Mouse (Mus musculus): ENCODE results near the gene Ccnf. TPM values are rescaled to one million over a fixed set of nuclear protein-coding genes. Genes with fewer than 3 reads are reported as not detected.

The Ccnf gene
- polyA plus RNA-seq, 1 experiment from 2014 or later, result 113 TPM

DNA sequence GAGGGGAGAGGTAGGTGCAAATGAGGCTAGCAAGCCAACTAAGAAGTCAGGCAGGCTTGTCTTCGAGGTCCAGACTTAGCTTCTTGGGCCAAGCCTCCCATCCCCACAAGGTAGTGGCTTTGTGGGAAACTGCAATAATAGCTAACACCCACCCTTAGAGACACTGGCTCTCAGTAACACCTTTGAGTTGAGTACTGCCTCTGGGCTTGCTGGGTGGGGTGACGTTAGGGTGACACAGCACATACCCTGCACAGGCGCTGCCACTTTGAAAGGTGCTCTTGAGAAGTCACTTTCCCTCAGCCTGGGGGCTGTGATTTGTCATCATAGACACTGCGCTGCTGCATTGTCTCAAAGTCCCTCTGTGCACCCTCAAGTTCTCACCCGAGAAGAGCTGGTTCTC is 57.5 kb downstream of the Ccnf start:
- Histone ChIP-seq H3K4me1 (peaks cover 15% of the 10 kb centered on the region), H3K9me3 (no peaks in the 10 kb centered on the region), H3K4me3 (no peak overlapping the region), H3K27ac (replicated peaks) (no peak overlapping the region), H3K27me3 (replicated peaks; ENCODE audit: low read depth, poor library complexity, severe bottlenecking) (no peaks in the 10 kb centered on the region), H3K36me3 (replicated peaks) (peaks cover 4% of the 10 kb centered on the region; the same call in 1 of the 2 replicates)
- WGBS, result 84% methylated on average over 5 of the region's 5 CpGs
- no peak for DNase-seq (ENCODE audit: low spot score)

DNA sequence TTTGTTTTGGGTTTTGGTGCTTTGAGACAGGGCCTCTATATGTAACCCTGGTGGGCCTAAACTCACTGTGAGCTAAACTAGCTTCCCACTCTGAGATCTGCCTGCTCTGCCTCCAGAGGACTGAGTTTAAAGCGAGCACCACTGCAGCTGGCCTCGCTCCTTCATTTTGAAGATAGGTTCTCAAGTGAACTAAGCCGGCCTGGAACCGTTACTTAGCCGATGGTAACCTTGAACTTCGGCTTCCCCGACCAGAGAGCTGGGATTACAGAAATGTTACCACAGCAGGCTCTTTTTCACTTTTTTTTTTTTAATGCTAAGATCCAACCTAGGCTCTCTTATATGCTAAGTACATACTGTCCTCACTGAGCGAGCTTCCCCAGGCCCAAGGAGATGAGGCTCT is 58.0 kb downstream of the Ccnf start:
- Histone ChIP-seq H3K9me3 (no peaks in the 10 kb centered on the region), H3K36me3 (replicated peaks) (peaks cover 9% of the 10 kb centered on the region; the same call in 1 of the 2 replicates), H3K27me3 (replicated peaks; ENCODE audit: low read depth, poor library complexity, severe bottlenecking) (no peaks in the 10 kb centered on the region), H3K4me3 (no peak overlapping the region), H3K4me1 (peaks cover 15% of the 10 kb centered on the region), H3K27ac (replicated peaks) (no peak overlapping the region)
- no peak for DNase-seq (ENCODE audit: low spot score)
- 85% methylated on average over 8 of the region's 8 CpGs for WGBS

- H3K36me3 ChIP-seq (replicated peaks), result peaks cover 9% of the 10 kb centered on the region; the same call in 1 of the 2 replicates
- no peaks in the 10 kb centered on the region for H3K9me3 ChIP-seq
- H3K27ac ChIP-seq (replicated peaks), result no peak overlapping the region
- no peak for DNase-seq (ENCODE audit: low spot score)
- no peaks in the 10 kb centered on the region for H3K27me3 ChIP-seq (replicated peaks; ENCODE audit: low read depth, poor library complexity, severe bottlenecking)
- 82% methylated on average over 8 of the region's 8 CpGs for WGBS
- H3K4me3 ChIP-seq, result no peak overlapping the region
- H3K4me1 ChIP-seq, result peaks cover 15% of the 10 kb centered on the region
Measured at GRCm38 (mm10) chr17:24192848-24193247, 58.4 kb downstream of the Ccnf start.

GRCm38 (mm10) chr17:24191481-24191880 is 59.8 kb downstream of the Ccnf start:
- WGBS, result 80% methylated on average over 4 of the region's 4 CpGs
- DNase-seq (ENCODE audit: low spot score), result no peak
- no peaks in the 10 kb centered on the region for H3K27me3 ChIP-seq (replicated peaks; ENCODE audit: low read depth, poor library complexity, severe bottlenecking)

GRCm38 (mm10) chr17:24190934-24191333 is 60.4 kb downstream of the Ccnf start:
- Histone ChIP-seq H3K4me1 (peaks cover 15% of the 10 kb centered on the region), H3K4me3 (no peak overlapping the region), H3K27me3 (replicated peaks; ENCODE audit: low read depth, poor library complexity, severe bottlenecking) (no peaks in the 10 kb centered on the region), H3K27ac (replicated peaks) (no peak overlapping the region), H3K9me3 (no peaks in the 10 kb centered on the region), H3K36me3 (replicated peaks) (peaks cover 11% of the 10 kb centered on the region)
- 88% methylated on average over 2 of the region's 2 CpGs for WGBS
- DNase-seq (ENCODE audit: low spot score), result no peak

More at GRCm38 (mm10) chr17:24191481-24191880, 59.8 kb downstream of the Ccnf start:
- Histone ChIP-seq H3K4me1 (peaks cover 15% of the 10 kb centered on the region), H3K36me3 (replicated peaks) (peaks cover 9% of the 10 kb centered on the region; the same call in 1 of the 2 replicates), H3K9me3 (no peaks in the 10 kb centered on the region), H3K27ac (replicated peaks) (no peak overlapping the region), H3K4me3 (no peak overlapping the region)

DNA sequence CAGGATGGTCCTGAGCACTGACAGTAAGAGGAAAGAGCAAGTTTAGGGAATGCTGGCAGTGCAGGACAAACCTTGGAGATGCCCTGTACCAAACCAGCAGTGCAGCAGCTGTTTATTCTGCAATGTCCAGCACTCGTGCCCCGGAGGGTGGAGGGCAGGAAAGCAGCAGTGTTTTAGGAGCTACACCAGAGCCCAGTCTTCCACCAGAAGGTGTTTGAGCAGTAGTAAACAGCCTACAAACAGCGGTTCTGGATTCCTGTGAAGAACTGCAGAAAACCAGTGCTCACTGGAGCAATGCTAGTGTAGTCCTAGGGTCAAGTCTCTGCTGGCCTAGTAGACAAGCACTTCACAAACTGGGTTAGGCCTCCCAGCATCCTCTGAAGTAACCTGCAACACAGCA is 77.0 kb downstream of the Ccnf start:
- Histone ChIP-seq H3K36me3 (replicated peaks) (no peaks in the 10 kb centered on the region), H3K4me1 (peaks cover 7% of the 10 kb centered on the region), H3K9me3 (no peaks in the 10 kb centered on the region), H3K4me3 (no peak overlapping the region), H3K27me3 (replicated peaks; ENCODE audit: low read depth, poor library complexity, severe bottlenecking) (no peaks in the 10 kb centered on the region), H3K27ac (replicated peaks) (no peak overlapping the region)
- 78% methylated on average over 3 of the region's 3 CpGs for WGBS
- DNase-seq (ENCODE audit: low spot score), result no peak

- DNase-seq (ENCODE audit: low spot score), result peak; percentile 70
- 5% methylated on average over 3 of the region's 3 CpGs for WGBS
- Histone ChIP-seq H3K36me3 (replicated peaks) (no peaks in the 10 kb centered on the region), H3K4me3 (no peak overlapping the region), H3K4me1 (peaks cover 9% of the 10 kb centered on the region), H3K27me3 (replicated peaks; ENCODE audit: low read depth, poor library complexity, severe bottlenecking) (no peaks in the 10 kb centered on the region), H3K9me3 (no peaks in the 10 kb centered on the region), H3K27ac (replicated peaks) (no peak overlapping the region)
Measured at GRCm38 (mm10) chr17:24173423-24173822, 77.9 kb downstream of the Ccnf start.

Small RNA genes lying within 50 kb of the gene (microRNA-seq; reads per million reads assigned to microRNA genes)
- gene Mir5134 (1.5 reads per million), gene Mir6965 (3.0 reads per million, percentile 2 among the genes with 10 or more reads in this experiment)

Other genes with a start within 250 kb of the Ccnf start
- gene Prss27, start 213.3 kb downstream of the Ccnf start, polyA plus RNA-seq (2016; fragmentation: Nextera tagmentation; extraction: Ambion mirVana), result 0.11 and 0.24 TPM in 2 replicates
- gene Kctd5, start 178.0 kb downstream of the Ccnf start, polyA plus RNA-seq (2016; fragmentation: Nextera tagmentation; extraction: Ambion mirVana), result 97.6 and 99.9 TPM in 2 replicates
- 30.4 and 30.9 TPM in 2 replicates for gene Pdpk1, start 100.6 kb downstream of the Ccnf start, polyA plus RNA-seq (2016; fragmentation: Nextera tagmentation; extraction: Ambion mirVana)
- 44.6 and 50.0 TPM in 2 replicates for gene Amdhd2, start 87.7 kb downstream of the Ccnf start, polyA plus RNA-seq (2016; fragmentation: Nextera tagmentation; extraction: Ambion mirVana)
- gene Atp6v0c, start 81.8 kb downstream of the Ccnf start, polyA plus RNA-seq (2016; fragmentation: Nextera tagmentation; extraction: Ambion mirVana), result 422 and 435 TPM in 2 replicates
- 6.0 and 6.1 TPM in 2 replicates for gene Tbc1d24, start 45.9 kb downstream of the Ccnf start, polyA plus RNA-seq (2016; fragmentation: Nextera tagmentation; extraction: Ambion mirVana)
- 5.0 and 7.3 TPM in 2 replicates for gene Ntn3, start 42.0 kb downstream of the Ccnf start, polyA plus RNA-seq (2016; fragmentation: Nextera tagmentation; extraction: Ambion mirVana)
- 23.0 and 24.8 TPM in 2 replicates for gene Tedc2, start 30.6 kb downstream of the Ccnf start, polyA plus RNA-seq (2016; fragmentation: Nextera tagmentation; extraction: Ambion mirVana)
- 0.16 TPM in 1 of 2 replicates, not detected in the other for gene Abca17, start 99.6 kb upstream of the Ccnf start, polyA plus RNA-seq (2016; fragmentation: Nextera tagmentation; extraction: Ambion mirVana)
- 6.1 and 7.1 TPM in 2 replicates for gene Abca3, start 100.5 kb upstream of the Ccnf start, polyA plus RNA-seq (2016; fragmentation: Nextera tagmentation; extraction: Ambion mirVana)
- gene Rnps1, start 163.1 kb upstream of the Ccnf start, polyA plus RNA-seq (2016; fragmentation: Nextera tagmentation; extraction: Ambion mirVana), result 471 and 476 TPM in 2 replicates
- 86.2 and 89.0 TPM in 2 replicates for gene Eci1, start 175.2 kb upstream of the Ccnf start, polyA plus RNA-seq (2016; fragmentation: Nextera tagmentation; extraction: Ambion mirVana)
- 2.5 and 3.6 TPM in 2 replicates for gene Dnase1l2, start 191.6 kb upstream of the Ccnf start, polyA plus RNA-seq (2016; fragmentation: Nextera tagmentation; extraction: Ambion mirVana)
- gene E4f1, start 218.8 kb upstream of the Ccnf start, polyA plus RNA-seq (2016; fragmentation: Nextera tagmentation; extraction: Ambion mirVana), result 35.5 and 36.6 TPM in 2 replicates
- gene Pgp, start 218.9 kb upstream of the Ccnf start, polyA plus RNA-seq (2016; fragmentation: Nextera tagmentation; extraction: Ambion mirVana), result 71.0 and 72.8 TPM in 2 replicates
- gene Bricd5, start 222.4 kb upstream of the Ccnf start, polyA plus RNA-seq (2016; fragmentation: Nextera tagmentation; extraction: Ambion mirVana), result 0.36 and 0.67 TPM in 2 replicates
- 37.5 and 39.0 TPM in 2 replicates for gene Mlst8, start 227.6 kb upstream of the Ccnf start, polyA plus RNA-seq (2016; fragmentation: Nextera tagmentation; extraction: Ambion mirVana)
- 3.1 and 3.9 TPM in 2 replicates for gene Caskin1, start 237.1 kb upstream of the Ccnf start, polyA plus RNA-seq (2016; fragmentation: Nextera tagmentation; extraction: Ambion mirVana)

All from embryonic facial prominence, embryonic 10.5 days (tissue).